Mouse (Mus musculus) central nervous system, embryonic 18 days (tissue): ENCODE measurements around the gene Apod. TPM values are rescaled to one million over a fixed set of nuclear protein-coding genes. Genes with fewer than 3 reads are reported as not detected.

Source experiments
- polyA plus RNA-seq: library from polyadenylated mRNA; depleted of rRNA; stranded (reverse); fragments of >200 nt; gene quantifications from 2 replicates; pipeline ENCODE4 v1.2.3, GENCODE M21; 2012; rRNA removed

The Apod gene
- 72.0 and 72.6 TPM in 2 replicates for polyA plus RNA-seq

DNA sequence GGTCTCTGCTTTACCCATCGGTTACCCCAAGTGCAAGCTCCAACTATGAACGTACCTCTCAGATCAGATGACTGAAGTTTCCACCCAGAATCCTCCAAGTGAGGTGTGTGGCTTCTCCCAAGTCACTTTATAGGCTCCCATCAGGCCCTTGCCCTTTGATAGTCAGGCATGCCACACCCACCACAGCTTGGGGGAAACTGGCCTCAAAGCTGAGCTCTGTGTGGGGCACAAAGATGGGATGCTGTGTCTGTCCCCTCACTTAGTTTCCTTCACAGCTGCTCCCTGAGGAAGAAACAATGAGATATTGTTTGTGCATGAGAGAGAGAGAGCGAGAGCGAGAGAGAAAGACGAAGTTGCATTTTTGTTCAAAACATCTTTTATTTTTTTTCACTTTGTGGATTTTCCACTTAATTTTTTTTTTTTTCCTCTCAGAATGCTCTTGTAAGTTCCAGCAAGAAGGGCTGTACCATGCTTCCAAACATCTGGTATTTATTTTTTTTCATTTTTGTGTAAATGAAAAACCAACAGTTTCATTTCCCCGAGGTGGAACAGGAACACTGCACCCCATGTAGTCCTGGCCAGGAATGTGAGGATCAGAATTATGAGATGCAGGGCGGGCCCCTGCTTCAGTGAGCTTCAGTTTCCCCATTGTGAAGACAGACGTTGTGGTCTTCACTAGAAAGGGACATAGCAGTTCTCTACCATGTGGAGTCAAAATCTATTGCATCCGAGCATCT is at the start of gene Apod:
Gene Apod (minus strand): TSS at position 312 of the 737 bp plus-strand sequence.

DNA sequence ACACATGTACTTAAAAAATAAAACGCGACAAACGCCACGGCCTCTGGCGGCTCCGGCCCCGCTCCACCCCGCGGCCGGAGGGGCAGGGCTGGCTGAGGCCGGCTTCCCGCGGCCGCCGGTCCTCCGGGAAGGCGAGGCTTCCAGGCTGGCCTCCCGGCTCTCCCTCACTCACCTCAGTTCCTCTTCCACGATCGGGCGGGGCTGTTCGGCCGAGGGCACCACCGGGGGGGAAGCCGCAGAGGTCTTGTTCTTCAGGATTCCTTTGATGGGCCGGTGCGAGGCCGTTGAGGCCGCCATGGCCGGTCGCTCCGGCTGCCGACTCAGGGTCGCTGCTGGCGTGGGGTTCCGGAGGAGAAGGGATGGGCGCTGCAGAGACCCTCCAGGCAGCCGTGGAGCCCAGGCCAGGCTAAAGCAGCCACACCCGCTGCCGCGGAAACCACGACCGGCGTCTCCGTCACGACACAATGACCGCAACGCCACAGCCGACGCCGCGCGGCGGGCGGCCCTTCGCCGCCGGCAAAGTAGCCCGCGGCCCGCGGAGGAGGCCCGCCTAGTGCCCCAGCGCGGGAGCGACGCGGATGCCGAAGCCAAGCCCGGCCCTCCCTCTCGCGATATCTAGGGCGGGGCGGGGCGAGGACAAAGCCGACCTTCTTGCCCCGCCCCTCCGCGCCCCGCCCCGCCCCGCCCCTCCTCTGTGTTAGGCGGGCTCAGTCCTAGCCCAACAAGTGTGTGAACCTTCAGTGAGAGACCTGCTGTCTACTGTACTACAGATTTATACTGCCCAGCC is 39.7 kb downstream of the Apod start, which contains the start of gene Ppp1r2:
Gene Ppp1r2 (minus strand): TSS at position 604 of the 787 bp plus-strand sequence.

Other genes starting within 250 kb of the Apod start
- 17.0 and 17.6 TPM in 2 replicates for gene Xxylt1, start 233.4 kb downstream of the Apod start, polyA plus RNA-seq
- 27.7 and 30.5 TPM in 2 replicates for gene Acap2, start 113.6 kb downstream of the Apod start, polyA plus RNA-seq
- 41.4 and 43.9 TPM in 2 replicates for gene Ppp1r2, start 39.5 kb downstream of the Apod start, polyA plus RNA-seq
- 193 and 199 TPM in 2 replicates for gene Bdh1, start 107.5 kb upstream of the Apod start, polyA plus RNA-seq